In genomic region chr3:144736831-144737230, GRCm38 (mm10) we compare ENCODE assay signal across 8 mouse cellular contexts. TPM values are rescaled to one million over a fixed set of nuclear protein-coding genes. Genes with fewer than 3 reads are reported as not detected.
DNase-seq lines count a peak whose midpoint lies in the region; ATAC-seq and TF ChIP-seq lines count a peak whose summit lies in the region.

No protein-coding gene starts in this region.

- TF ChIP-seq POLR2A in spleen, adult 2 months (IDR thresholded peaks at IDR 0.05; ENCODE audit: low read depth, low read length): no peak
- TF ChIP-seq POLR2A in brain, embryonic 14.5 days (IDR thresholded peaks at IDR 0.05; ENCODE audit: borderline replicate concordance, extremely low read depth, insufficient read depth, insufficient read length, poor library complexity, severe bottlenecking): no peak

- peak; percentile 46 for TF ChIP-seq CTCF in heart, postnatal 0 days (IDR thresholded peaks at IDR 0.05; ENCODE audit: low read depth)
- 0 out of 2 replicates have a peak, but pooled peaks have one; percentile 8 for TF ChIP-seq CTCF in spleen, adult 2 months (IDR thresholded peaks at IDR 0.05; ENCODE audit: extremely low read depth, insufficient read depth, insufficient read length, insufficient replicate concordance)
- peak; percentile 52; the same call in 1 of the 2 replicates for TF ChIP-seq CTCF in brain, embryonic 14.5 days (IDR thresholded peaks at IDR 0.05; ENCODE audit: borderline replicate concordance, extremely low read depth, insufficient read depth, insufficient read length)

- peaks cover 7% of the 10 kb centered on the region; the same call in 1 of the 2 replicates for H3K36me3 ChIP-seq in heart, postnatal 0 days (replicated peaks; ENCODE audit: control insufficient read depth, insufficient read depth, low read length)
- no peaks in the 10 kb centered on the region for H3K36me3 ChIP-seq in spleen, adult 2 months (ENCODE audit: control insufficient read depth, insufficient read depth, low read length)

- no peak for DNase-seq in heart, postnatal 0 days (ENCODE audit: low spot score)
- DNase-seq in heart, adult 9 months (ENCODE audit: low spot score in 2 of 2): no peak
- no peak for DNase-seq in spleen, adult 2 months (ENCODE audit: low read depth in 1 of 2, low spot score in 2 of 2)
- no peak for DNase-seq in spleen, adult 12 weeks (ENCODE audit: low spot score)
- DNase-seq in brain, embryonic 14.5 days (ENCODE audit: low read depth): peak; percentile 67
- DNase-seq in layer of hippocampus, postnatal 25 days (ENCODE audit: extremely low spot score in 1 of 2, low spot score in 1 of 2): peak; percentile 42 to 73
- peak; percentile 21 for DNase-seq in right cerebral cortex, postnatal 25 days
- DNase-seq in spleen, postnatal 14 days (ENCODE audit: low spot score in 2 of 2): no peak

- TF ChIP-seq EP300 in heart, postnatal 0 days (IDR thresholded peaks at IDR 0.05; ENCODE audit: low read depth): no peak

- H3K4me3 ChIP-seq in heart, postnatal 0 days (ENCODE audit: low read depth, low read length): no peak overlapping the region
- H3K4me3 ChIP-seq in spleen, adult 2 months (ENCODE audit: extremely low read depth, insufficient read depth, insufficient read length): no peak overlapping the region

- H3K27me3 ChIP-seq in heart, postnatal 0 days (ENCODE audit: control insufficient read depth, insufficient read depth, low read length): no peaks in the 10 kb centered on the region
- H3K27me3 ChIP-seq in spleen, adult 2 months (ENCODE audit: control insufficient read depth, insufficient read depth, low read length): no peaks in the 10 kb centered on the region

- no peak overlapping the region for H3K4me2 ChIP-seq in heart, postnatal 0 days (ENCODE audit: low read depth, low read length)

- ATAC-seq in heart, postnatal 0 days (ENCODE audit: insufficient read depth, low read depth): 0 out of 2 replicates have a peak, but pooled peaks have one; percentile 41

- no peak overlapping the region for H3K9ac ChIP-seq in heart, postnatal 0 days (replicated peaks; ENCODE audit: low read depth, low read length)

- H3K4me1 ChIP-seq in heart, postnatal 0 days (ENCODE audit: control insufficient read depth, insufficient read depth): no peaks in the 10 kb centered on the region
- H3K4me1 ChIP-seq in spleen, adult 2 months (ENCODE audit: control insufficient read depth, insufficient read depth, insufficient read length): no peaks in the 10 kb centered on the region

- no peak overlapping the region for H3K27ac ChIP-seq in heart, postnatal 0 days (ENCODE audit: low read depth)
- H3K27ac ChIP-seq in spleen, adult 2 months (ENCODE audit: insufficient read depth, low read length): no peak overlapping the region

- 27% methylated on average over 9 of the region's 9 CpGs for WGBS in heart, postnatal 0 days
- WGBS in spleen, adult 2 months: 40% methylated on average over 9 of the region's 9 CpGs

- H3K9me3 ChIP-seq in heart, postnatal 0 days (replicated peaks; ENCODE audit: control insufficient read depth, low read length): no peaks in the 10 kb centered on the region

RNA-seq across cellular contexts. Expression of gene Sh3glb1, which starts 16.7 kb away (rescaled TPM):
- 94.8 and 139 TPM in 2 replicates for total RNA-seq in heart, postnatal 0 days (2014; rRNA removed; ENCODE audit: low replicate concordance)
- 231 and 235 TPM in 2 replicates for polyA plus RNA-seq in heart, postnatal 0 days (2015; fragmentation: Nextera tagmentation; extraction: Ambion mirVana)
- polyA plus RNA-seq in spleen, adult 2 months (2012; rRNA removed): 19.3 and 22.1 TPM in 2 replicates
- 22.3 and 49.9 TPM in 2 replicates for polyA plus RNA-seq in brain, embryonic 14.5 days (2012; rRNA removed)
- 10 to 100 TPM; 60.2 to 64.9 TPM for total RNA-seq in layer of hippocampus, postnatal 25 days (2021)

RNA-seq across cellular contexts. Expression of gene Clca3a1, which starts 23.9 kb away (rescaled TPM):
- 16.6 and 17.2 TPM in 2 replicates for total RNA-seq in heart, postnatal 0 days (2014; rRNA removed; ENCODE audit: low replicate concordance)
- polyA plus RNA-seq in heart, postnatal 0 days (2015; fragmentation: Nextera tagmentation; extraction: Ambion mirVana): 11.0 and 11.8 TPM in 2 replicates
- polyA plus RNA-seq in spleen, adult 2 months (2012; rRNA removed): 22.9 and 24.2 TPM in 2 replicates
- polyA plus RNA-seq in brain, embryonic 14.5 days (2012; rRNA removed): 0.34 and 0.54 TPM in 2 replicates
- total RNA-seq in layer of hippocampus, postnatal 25 days (2021): under 1 TPM; 0.19 to 0.30 TPM

Comparison
In these comparisons a context has a peak if more than half of its experiments do, and no peak if none do; other contexts are left out.
1. DNase-seq: peak in brain, embryonic 14.5 days (single experiment), layer of hippocampus, postnatal 25 days (2 of 2) and right cerebral cortex, postnatal 25 days (single experiment); none in heart, postnatal 0 days (single experiment), heart, adult 9 months (0 of 2), spleen, adult 2 months (0 of 2), spleen, adult 12 weeks (single experiment) and spleen, postnatal 14 days (0 of 2).
2. Peak in every context shown above with its lines, with median percentiles within 50 percentile points of each other: CTCF ChIP-seq.